17 mouse cellular contexts compared by ENCODE assay signal in genomic region chr7:93510636-93511035, GRCm38 (mm10).
DNase-seq lines count a peak whose midpoint lies in the region; ATAC-seq lines count a peak whose summit lies in the region.
"Had no signal": no experiment of that assay in that cellular context is flagged by ENCODE, and none has a peak within 500 bp of the region (broad histone marks: within the 10 kb centered on the region; RNA-seq: fewer than 3 reads in every experiment).

No protein-coding gene starts in this region.

- DNase-seq in layer of hippocampus, adult 11-12 months (ENCODE audit: low spot score): peak; percentile 5
- no peak for DNase-seq in layer of hippocampus, postnatal 25 days (ENCODE audit: extremely low spot score in 1 of 2, low spot score in 1 of 2)
- DNase-seq in frontal cortex, adult 2 months (ENCODE audit: extremely low spot score in 1 of 2, low spot score in 1 of 2): peak; percentile 44 to 55
- DNase-seq in layer of hippocampus, postnatal 36 days: peak; percentile 1
- peak; percentile 6 to 32 for DNase-seq in right cerebral cortex, postnatal 36 days (ENCODE audit: low spot score in 2 of 2)
- no peak for DNase-seq in ovary, adult 18-20 months (ENCODE audit: low spot score)
- DNase-seq in lung, postnatal 10 days: no peak
- DNase-seq: B cell, adult 2 months; cerebellum, adult 9-10 months; embryo, embryonic 11 days; heart, postnatal 4 days; kidney, adult 2 months; kidney, postnatal 36 days; lung, postnatal 36 days; thymus, postnatal 14 days had no signal

- ATAC-seq in megakaryocyte progenitor cell, adult 5-6 weeks (replicated peaks; ENCODE audit: poor library complexity): no peak
- ATAC-seq: forebrain, embryonic 15.5 days had no signal

Comparison
In these comparisons a context has a peak if more than half of its experiments do, and no peak if none do; other contexts are left out.
1. DNase-seq: peak in layer of hippocampus, adult 11-12 months (single experiment), frontal cortex, adult 2 months (2 of 2), layer of hippocampus, postnatal 36 days (2 of 2) and right cerebral cortex, postnatal 36 days (2 of 2); none in layer of hippocampus, postnatal 25 days (0 of 2), ovary, adult 18-20 months (single experiment) and lung, postnatal 10 days (single experiment).